ENCODE assay signal across 7 mouse cellular contexts in genomic region chr10:42018016-42018949, GRCm38 (mm10). TPM values are rescaled to one million over a fixed set of nuclear protein-coding genes. Genes with fewer than 3 reads are reported as not detected.
A peak's percentile ranks its signal among the peaks of the same experiment; 100 is the strongest.
DNase-seq lines count a peak whose midpoint lies in the region; ATAC-seq lines count a peak whose summit lies in the region.

Armc2 (minus strand) TSS chr10:42018442.

- peak within 1 kb of the TSS; percentile 85 for H3K4me2 ChIP-seq in intestine, embryonic 16.5 days (ENCODE audit: low read depth, low read length)

- H3K9ac ChIP-seq in intestine, embryonic 16.5 days (ENCODE audit: low read depth, low read length), result peak within 1 kb of the TSS; percentile 62

- peaks cover 5% of the 10 kb centered on the region; the same call in 1 of the 2 replicates for H3K4me1 ChIP-seq in intestine, embryonic 16.5 days (ENCODE audit: control insufficient read depth, insufficient read depth, low read length)
- H3K4me1 ChIP-seq in midbrain, embryonic 10.5 days, result peaks cover 12% of the 10 kb centered on the region

- H3K4me3 ChIP-seq in intestine, embryonic 16.5 days (ENCODE audit: low read length), result peak within 1 kb of the TSS; percentile 50
- H3K4me3 ChIP-seq in midbrain, embryonic 10.5 days, result peak within 1 kb of the TSS; percentile 63

- no peaks in the 10 kb centered on the region for H3K27me3 ChIP-seq in intestine, embryonic 16.5 days (replicated peaks; ENCODE audit: control insufficient read depth, insufficient read depth, low read length)
- peaks cover 47% of the 10 kb centered on the region for H3K27me3 ChIP-seq in midbrain, embryonic 10.5 days (ENCODE audit: low read depth, poor library complexity, severe bottlenecking)

- H3K27ac ChIP-seq in intestine, embryonic 16.5 days (ENCODE audit: low read length), result no peak within 1 kb of the TSS
- H3K27ac ChIP-seq in midbrain, embryonic 10.5 days (replicated peaks), result peak within 1 kb of the TSS; percentile 38

- H3K36me3 ChIP-seq in intestine, embryonic 16.5 days (ENCODE audit: control insufficient read depth, insufficient read depth, low read length), result no peaks in the 10 kb centered on the region
- no peaks in the 10 kb centered on the region for H3K36me3 ChIP-seq in midbrain, embryonic 10.5 days

- no peaks in the 10 kb centered on the region for H3K9me3 ChIP-seq in intestine, embryonic 16.5 days (ENCODE audit: control insufficient read depth, low read length)
- no peaks in the 10 kb centered on the region for H3K9me3 ChIP-seq in midbrain, embryonic 10.5 days (replicated peaks)

- intact Hi-C loops in left cerebral cortex, postnatal 4 days (cut with DNase I), result loop anchor here (10.0 kb wide), 1 partner anchor 257 kb away; the partner anchor contains the start of gene Foxo3

- peak; percentile 79 for DNase-seq in adrenal gland, postnatal 10 days
- DNase-seq in embryo, embryonic 11 days, result peak; percentile 87
- peak; percentile 31 to 60 for DNase-seq in gastrocnemius, postnatal 4 days (ENCODE audit: low spot score in 2 of 2)
- peak; percentile 76 for DNase-seq in left cerebral cortex, postnatal 4 days
- peak; percentile 80 for DNase-seq in midbrain, embryonic 10.5 days (ENCODE audit: low spot score)
- DNase-seq in right cerebral cortex, postnatal 4 days, result peak; percentile 76

- WGBS in intestine, embryonic 16.5 days, result 3% methylated on average over 53 of the region's 58 CpGs
- 3% methylated on average over 58 of the region's 58 CpGs for WGBS in midbrain, embryonic 10.5 days

- ATAC-seq in intestine, embryonic 16.5 days, result peak; percentile 99

RNA-seq across cellular contexts. Expression of gene Armc2, which starts in this region (rescaled TPM):
- total RNA-seq in adrenal gland, postnatal 10 days (2021), result 1 to 10 TPM in 1 of 2 experiments, under 1 TPM in 1; 0.84 to 3.0 TPM
- 1 to 10 TPM; 1.6 to 2.3 TPM for total RNA-seq in gastrocnemius, postnatal 4 days (2021)
- polyA plus RNA-seq in intestine, embryonic 16.5 days (2015; fragmentation: Nextera tagmentation; extraction: Ambion mirVana), result 0.73 and 1.8 TPM in 2 replicates
- total RNA-seq in left cerebral cortex, postnatal 4 days (2021), result 10 to 100 TPM; 16.5 to 18.5 TPM
- polyA plus RNA-seq in midbrain, embryonic 10.5 days (2016; fragmentation: Nextera tagmentation; extraction: Ambion mirVana), result 1.5 and 1.6 TPM in 2 replicates

Comparison
In these comparisons a context has a peak if more than half of its experiments do, and no peak if none do; other contexts are left out.
1. RNA of gene Armc2 (total RNA-seq): 16.5 to 18.5 TPM in left cerebral cortex, postnatal 4 days; 0.84 to 3.0 TPM in adrenal gland, postnatal 10 days and 1.6 to 2.3 TPM in gastrocnemius, postnatal 4 days; every median in the first group is over 4 times any median in the second.
2. Peak in every context shown above with its lines, with median percentiles within 50 percentile points of each other: DNase-seq.